Mouse (Mus musculus) common myeloid progenitor, adult 5-6 weeks (primary cell): ENCODE results near the gene Tmed6. TPM values are rescaled to one million over a fixed set of nuclear protein-coding genes. Genes with fewer than 3 reads are reported as not detected.

ENCODE experiments used
- ATAC-seq: replicated peaks from 2 replicates; pipeline ENCODE4 v1.8.0; 2016; ENCODE audit warnings: low read depth, mild to moderate bottlenecking, moderate TSS enrichment, inconsistent platforms; ENCODE audit not compliant: poor library complexity, severe bottlenecking
- total RNA-seq: library from RNA; stranded (forward); fragments of 200-1000, 187-1606 nt; gene quantifications from 2 replicates; pipeline ENCODE4 v1.2.3, GENCODE M21; 2017

Gene Tmed6
- total RNA-seq, 1 experiment from 2014 or later, result not detected

GRCm38 (mm10) chr8:107023479-107023878 is 42.0 kb downstream of the Tmed6 start:
- no peak for ATAC-seq

DNA sequence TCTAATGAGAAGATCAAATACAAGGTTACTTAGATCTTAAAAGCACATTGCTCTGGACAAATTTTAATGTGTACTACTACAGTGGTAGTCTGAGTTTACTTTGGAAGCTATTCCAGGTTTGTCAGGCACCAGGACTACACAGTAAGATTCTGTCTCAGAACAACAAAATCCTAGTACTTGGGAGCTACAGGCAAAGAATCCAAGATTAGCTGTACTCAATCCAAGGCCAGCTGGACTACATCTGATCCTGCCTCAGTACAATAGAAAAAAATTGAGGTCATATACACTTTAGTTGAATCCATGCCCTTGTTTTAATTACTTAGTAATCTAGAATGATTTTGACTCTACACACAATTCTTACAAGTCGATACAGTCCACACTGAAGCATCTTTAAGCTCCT is 50.5 kb downstream of the Tmed6 start:
- no peak for ATAC-seq

DNA sequence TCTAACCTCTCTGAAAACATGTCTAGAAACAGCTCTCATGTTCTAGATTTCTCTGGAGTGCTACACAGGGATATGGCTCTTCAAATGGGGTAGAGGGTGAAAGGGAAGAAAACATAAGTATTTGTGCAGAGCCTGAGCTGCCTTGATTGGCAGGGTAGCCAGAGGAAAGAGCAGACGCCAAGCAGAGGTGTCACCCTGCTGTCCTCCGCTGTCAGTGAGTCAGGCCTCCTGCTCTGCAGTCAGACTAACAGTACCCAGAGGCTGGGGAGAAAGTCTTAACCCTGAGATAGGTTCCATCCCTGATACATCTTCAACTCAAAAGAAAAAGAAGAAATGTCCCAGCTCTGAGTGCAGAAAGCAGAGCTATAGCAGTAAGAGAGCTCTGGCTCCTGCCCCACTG is 52.8 kb downstream of the Tmed6 start:
- no peak for ATAC-seq

Other genes with a start within 250 kb of the Tmed6 start
- 1.4 and 2.5 TPM in 2 replicates for gene Has3, start 195.4 kb downstream of the Tmed6 start, total RNA-seq
- 50.2 and 57.4 TPM in 2 replicates for gene Utp4, start 172.0 kb downstream of the Tmed6 start, total RNA-seq
- gene Sntb2, start 129.9 kb downstream of the Tmed6 start, total RNA-seq, result 1.9 and 4.1 TPM in 2 replicates
- 33.8 and 34.7 TPM in 2 replicates for gene Vps4a, start 34.4 kb downstream of the Tmed6 start, total RNA-seq
- 45.9 and 83.2 TPM in 2 replicates for gene Pdf, start 17.0 kb downstream of the Tmed6 start, total RNA-seq
- gene Cog8, start 9.0 kb downstream of the Tmed6 start, total RNA-seq, result 17.7 and 20.5 TPM in 2 replicates
- gene Nip7, start 8.8 kb downstream of the Tmed6 start, total RNA-seq, result 20.4 and 28.4 TPM in 2 replicates
- 32.9 and 37.2 TPM in 2 replicates for gene Terf2, start 30.9 kb upstream of the Tmed6 start, total RNA-seq
- 56.5 and 72.9 TPM in 2 replicates for gene Cyb5b, start 85.0 kb upstream of the Tmed6 start, total RNA-seq
- 16.0 and 35.4 TPM in 2 replicates for gene Nfat5, start 227.8 kb upstream of the Tmed6 start, total RNA-seq